In genomic region chr13:54471967-54472366, GRCm38 (mm10) we compare ENCODE assay signal across 26 mouse cellular contexts. TPM values are rescaled to one million over a fixed set of nuclear protein-coding genes. Genes with fewer than 3 reads are reported as not detected.
A peak's percentile ranks its signal among the peaks of the same experiment; 100 is the strongest.
DNase-seq lines count a peak whose midpoint lies in the region; TF ChIP-seq lines count a peak whose summit lies in the region.
"Had no signal": no experiment of that assay in that cellular context is flagged by ENCODE, and none has a peak within 500 bp of the region (broad histone marks: within the 10 kb centered on the region; RNA-seq: fewer than 3 reads in every experiment).

No protein-coding gene starts in this region.

- no peak overlapping the region for H3K4me3 ChIP-seq in layer of hippocampus, adult 2 months
- H3K4me3 ChIP-seq: embryonic facial prominence, embryonic 10.5 days; embryonic facial prominence, embryonic 13.5 days; erythroblast, embryonic 14.5 days; forebrain, embryonic 13.5 days; heart, embryonic 12.5 days; heart, embryonic 15.5 days; hindbrain, embryonic 10.5 days; hindbrain, embryonic 13.5 days had no signal

- no peak for DNase-seq in layer of hippocampus, adult 2 months (ENCODE audit: low spot score in 2 of 2)
- DNase-seq in layer of hippocampus, postnatal 36 days = no peak
- DNase-seq in ES-CJ7 (ENCODE audit: low read depth, low spot score) (peak; percentile 64), ZHBTc4 (ENCODE audit: low read depth, low spot score) (peak; percentile 55)
- no peak for DNase-seq in kidney, postnatal 14 days
- no peak for DNase-seq in gastrocnemius, postnatal 10 days
- DNase-seq: adrenal gland, adult 8-10 months; adrenal gland, postnatal 25 days; cerebellum, adult 11-12 months; cerebellum, adult 8-10 months; cerebellum, postnatal 10 days; cerebellum, postnatal 36 days; embryo, embryonic 11 days; gastrocnemius, postnatal 14 days; heart, adult 11 months; heart, postnatal 10 days; heart, postnatal 36 days; kidney, adult 11 months had no signal

- TF ChIP-seq CTCF in layer of hippocampus, adult 2 months (conservative IDR thresholded peaks at IDR 0.05) = 0 out of 2 replicates have a peak, but pooled peaks have one; percentile 12

- H3K27ac ChIP-seq in layer of hippocampus, adult 2 months = no peak overlapping the region
- H3K27ac ChIP-seq: embryonic facial prominence, embryonic 10.5 days; embryonic facial prominence, embryonic 13.5 days; forebrain, embryonic 13.5 days; heart, embryonic 15.5 days; hindbrain, embryonic 10.5 days; hindbrain, embryonic 13.5 days had no signal

RNA-seq across cellular contexts. Expression of gene Thoc3, which starts 3.3 kb away (rescaled TPM):
- 10 to 100 TPM; 34.9 to 39.8 TPM for total RNA-seq in layer of hippocampus, adult 2 months (2021)
- 10 to 100 TPM; 35.7 to 36.7 TPM for total RNA-seq in layer of hippocampus, postnatal 36 days (2021)
- 10 to 100 TPM; 18.9 to 19.1 TPM for total RNA-seq in gastrocnemius, postnatal 10 days (2021)

RNA-seq across cellular contexts. Expression of gene Simc1, which starts 31.6 kb away (rescaled TPM):
- total RNA-seq in layer of hippocampus, adult 2 months (2021) = 10 to 100 TPM; 14.8 to 19.1 TPM
- 10 to 100 TPM; 17.4 to 18.2 TPM for total RNA-seq in layer of hippocampus, postnatal 36 days (2021)
- 1 to 10 TPM; 3.0 to 5.0 TPM for total RNA-seq in gastrocnemius, postnatal 10 days (2021)

Comparison
In these comparisons a context has a peak if more than half of its experiments do, and no peak if none do; other contexts are left out.
1. DNase-seq: peak in ES-CJ7 (single experiment) and ZHBTc4 (single experiment); none in layer of hippocampus, adult 2 months (0 of 2), layer of hippocampus, postnatal 36 days (0 of 2), kidney, postnatal 14 days (single experiment) and gastrocnemius, postnatal 10 days (single experiment).